Mouse (Mus musculus): ENCODE measurements around the gene Spred3. TPM values are rescaled to one million over a fixed set of nuclear protein-coding genes. Genes with fewer than 3 reads are reported as not detected.
"Not testable (repeated sequence)": the region's sequence is repeated elsewhere in the genome, so short reads cannot be mapped to it uniquely, and the experiment has no call there.

Spred3 gene
- polyA plus RNA-seq, 1 experiment from 2014 or later = 0.21 TPM

DNA sequence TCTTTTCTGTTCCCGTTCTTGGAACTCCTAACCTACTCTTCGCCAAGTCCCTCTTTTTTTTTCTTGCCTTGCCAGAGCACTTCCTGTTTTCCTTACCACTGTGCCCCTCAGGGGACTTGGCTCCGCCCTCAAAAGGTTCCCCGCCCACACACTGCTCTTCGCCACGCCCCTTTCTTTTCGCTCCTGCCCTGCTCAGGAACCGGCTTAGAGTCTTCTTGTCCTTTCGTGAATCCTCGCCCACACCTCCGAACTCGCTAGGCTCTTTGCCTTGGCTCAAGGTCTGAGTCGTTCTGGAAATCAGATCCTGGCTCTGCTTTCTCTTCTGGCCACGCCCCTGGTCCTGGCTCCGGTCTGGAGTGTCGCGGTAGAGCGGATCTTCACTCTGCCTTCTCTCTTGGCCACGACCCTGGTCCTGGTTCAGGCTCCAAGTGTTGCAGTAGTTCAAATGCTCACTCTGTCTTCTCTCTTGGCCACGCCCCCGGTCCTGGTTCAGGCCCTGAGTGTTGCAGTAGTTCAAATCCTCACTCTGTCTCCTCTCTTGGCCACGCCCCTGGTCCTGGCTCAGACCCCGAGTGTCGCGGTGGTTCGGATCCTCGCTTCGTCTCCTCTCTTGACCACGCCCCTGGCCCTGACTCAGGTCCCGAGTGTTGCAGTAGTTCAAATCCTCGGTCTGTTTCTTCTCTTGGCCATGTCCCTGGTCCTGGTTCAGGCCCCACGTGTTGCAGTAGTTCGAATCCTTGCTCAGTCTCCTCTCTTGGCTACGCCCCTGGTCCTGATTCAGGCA is 41.4 kb upstream of the Spred3 start:
- Histone ChIP-seq H3K4me2 (ENCODE audit: low read depth, low read length) (peak overlapping the region; percentile 61), H3K9me3 (ENCODE audit: low read length) (peaks cover 8% of the 10 kb centered on the region), H3K4me3 (ENCODE audit: low read depth, low read length) (peak overlapping the region; percentile 34), H3K9ac (replicated peaks) (no peak overlapping the region), H3K27ac (ENCODE audit: low read depth) (peak overlapping the region; percentile 74), H3K27me3 (ENCODE audit: insufficient read depth, low read length) (no peaks in the 10 kb centered on the region), H3K36me3 (replicated peaks; ENCODE audit: insufficient read depth, low read length) (no peaks in the 10 kb centered on the region), H3K4me1 (ENCODE audit: insufficient read depth) (peaks cover 4% of the 10 kb centered on the region; the same call in 1 of the 2 replicates)
- 5% methylated on average over 34 of the region's 34 CpGs for WGBS (ENCODE audit: insufficient replicate concordance)
- peak; percentile 84 for DNase-seq
- no peak for TF ChIP-seq CTCF (IDR thresholded peaks at IDR 0.05; ENCODE audit: low read depth)
- ATAC-seq = peak; percentile 87

DNA sequence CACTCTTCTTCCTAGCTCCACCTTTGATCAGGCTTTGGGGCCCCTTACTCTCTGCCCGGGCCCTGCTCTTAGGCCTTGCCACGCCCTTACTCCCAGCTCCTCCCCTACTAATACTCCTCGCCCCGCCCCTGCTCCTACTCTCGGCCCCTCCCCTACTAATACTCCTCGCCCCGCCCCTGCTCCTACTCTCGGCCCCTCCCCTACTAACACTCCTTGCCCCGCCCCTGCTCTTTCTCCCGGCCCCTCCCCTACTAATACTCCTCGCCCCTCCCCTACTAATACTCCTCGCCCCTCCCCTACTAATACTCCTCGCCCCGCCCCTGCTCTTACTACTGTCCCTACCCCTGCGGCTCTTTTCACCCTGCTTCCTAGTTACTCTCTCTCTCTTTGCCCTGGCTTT is 40.8 kb upstream of the Spred3 start:
- DNase-seq = peak; percentile 53
- not testable (repeated sequence) for H3K27me3 ChIP-seq (ENCODE audit: insufficient read depth, low read length); H3K9ac ChIP-seq (replicated peaks); H3K9me3 ChIP-seq (ENCODE audit: low read length); H3K4me1 ChIP-seq (ENCODE audit: insufficient read depth); H3K36me3 ChIP-seq (replicated peaks; ENCODE audit: insufficient read depth, low read length)
- Histone ChIP-seq H3K27ac (ENCODE audit: low read depth) (peak overlapping the region; percentile 74), H3K4me2 (ENCODE audit: low read depth, low read length) (peak overlapping the region; percentile 61), H3K4me3 (ENCODE audit: low read depth, low read length) (peak overlapping the region; percentile 34; the same call in 1 of the 2 replicates)
- peak; percentile 75 for ATAC-seq
- 17% methylated on average over 13 of the region's 15 CpGs for WGBS (ENCODE audit: insufficient replicate concordance)

DNA sequence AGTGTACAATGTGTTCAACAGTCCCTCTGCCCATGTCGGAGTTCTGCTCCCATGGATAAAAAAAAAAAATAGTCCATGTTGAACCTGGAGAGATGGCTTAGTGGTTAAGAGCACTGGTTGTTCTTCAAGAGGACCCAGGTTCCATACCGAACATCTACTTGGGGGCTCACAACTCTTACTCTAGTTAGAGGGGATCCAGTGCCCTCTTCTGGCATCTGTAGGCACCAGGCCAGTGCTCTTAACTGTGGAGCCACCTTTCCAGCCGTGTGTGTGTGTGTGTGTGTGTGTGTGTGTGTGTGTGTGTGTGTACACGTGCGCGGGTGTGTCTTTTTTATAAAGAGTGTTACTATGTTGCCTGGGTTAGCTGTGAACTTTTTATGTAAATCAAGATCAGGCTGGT is 32.4 kb upstream of the Spred3 start:
- Histone ChIP-seq H3K36me3 (replicated peaks; ENCODE audit: insufficient read depth, low read length) (no peaks in the 10 kb centered on the region), H3K9ac (replicated peaks) (no peak overlapping the region), H3K27me3 (ENCODE audit: insufficient read depth, low read length) (no peaks in the 10 kb centered on the region), H3K9me3 (ENCODE audit: low read length) (no peaks in the 10 kb centered on the region), H3K4me3 (ENCODE audit: low read depth, low read length) (no peak overlapping the region), H3K27ac (ENCODE audit: low read depth) (no peak overlapping the region), H3K4me2 (ENCODE audit: low read depth, low read length) (no peak overlapping the region), H3K4me1 (ENCODE audit: insufficient read depth) (no peaks in the 10 kb centered on the region)
- WGBS (ENCODE audit: insufficient replicate concordance) = 67% methylated on average over 6 of the region's 6 CpGs
- DNase-seq (no peak), ATAC-seq (no peak)
- 0 out of 2 replicates have a peak, but pooled peaks have one; percentile 7 for TF ChIP-seq CTCF (IDR thresholded peaks at IDR 0.05; ENCODE audit: low read depth)
- TF ChIP-seq EP300 (IDR thresholded peaks at IDR 0.05; ENCODE audit: low read depth) = no peak

DNA sequence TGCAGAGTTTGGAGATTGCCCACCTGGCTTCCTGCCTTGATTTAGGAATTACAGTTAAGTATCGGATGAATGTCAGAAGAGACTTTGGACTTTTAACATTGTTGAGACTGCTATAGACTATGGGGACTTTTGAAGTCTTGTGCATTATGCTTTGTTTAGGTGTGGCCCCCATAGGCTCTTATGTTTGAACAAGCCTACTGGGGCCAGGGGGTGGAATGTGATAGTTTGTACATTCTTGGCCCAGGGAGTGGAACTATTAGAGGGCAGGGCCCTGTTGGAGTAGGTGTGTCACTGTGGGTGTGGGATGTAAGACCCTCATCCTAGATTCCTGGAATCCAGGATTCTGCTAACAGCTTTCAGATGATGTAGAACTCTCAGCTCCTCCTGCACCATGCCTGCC is 24.0 kb upstream of the Spred3 start:
- not testable (repeated sequence) for H3K4me2 ChIP-seq (ENCODE audit: low read depth, low read length); H3K36me3 ChIP-seq (replicated peaks; ENCODE audit: insufficient read depth, low read length); H3K9ac ChIP-seq (replicated peaks); ATAC-seq; H3K27ac ChIP-seq (ENCODE audit: low read depth); H3K4me1 ChIP-seq (ENCODE audit: insufficient read depth); H3K27me3 ChIP-seq (ENCODE audit: insufficient read depth, low read length); H3K9me3 ChIP-seq (ENCODE audit: low read length); H3K4me3 ChIP-seq (ENCODE audit: low read depth, low read length); DNase-seq
- 77% methylated on average over 1 of the region's 1 CpGs for WGBS (ENCODE audit: insufficient replicate concordance)

DNA sequence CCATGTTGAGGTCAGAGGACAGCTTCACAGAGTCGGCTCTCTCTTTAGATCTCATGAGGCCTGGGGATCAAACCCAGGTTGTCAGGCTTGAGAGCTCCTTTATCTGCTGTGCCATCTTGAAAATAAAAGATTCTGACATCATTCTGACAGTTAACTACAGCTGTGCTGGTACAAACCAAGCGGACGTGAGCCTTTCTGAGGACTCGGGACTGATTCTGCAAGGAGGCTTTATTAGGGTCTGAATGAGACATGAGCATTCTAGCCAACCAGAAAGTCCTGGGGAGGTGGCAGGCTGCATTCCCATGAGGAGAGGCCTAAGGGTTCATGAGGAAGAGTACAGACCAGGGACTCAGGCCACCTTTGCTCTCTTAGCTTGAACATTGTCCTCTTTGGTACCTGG is 11.1 kb upstream of the Spred3 start:
- H3K4me1 ChIP-seq (ENCODE audit: insufficient read depth) = peaks cover 16% of the 10 kb centered on the region
- 62% methylated on average over 4 of the region's 4 CpGs for WGBS (ENCODE audit: insufficient replicate concordance)
- not testable (repeated sequence) for H3K4me3 ChIP-seq (ENCODE audit: low read depth, low read length); H3K4me2 ChIP-seq (ENCODE audit: low read depth, low read length); H3K27me3 ChIP-seq (ENCODE audit: insufficient read depth, low read length); DNase-seq; H3K9ac ChIP-seq (replicated peaks); H3K9me3 ChIP-seq (ENCODE audit: low read length); H3K27ac ChIP-seq (ENCODE audit: low read depth); ATAC-seq; H3K36me3 ChIP-seq (replicated peaks; ENCODE audit: insufficient read depth, low read length)

DNA sequence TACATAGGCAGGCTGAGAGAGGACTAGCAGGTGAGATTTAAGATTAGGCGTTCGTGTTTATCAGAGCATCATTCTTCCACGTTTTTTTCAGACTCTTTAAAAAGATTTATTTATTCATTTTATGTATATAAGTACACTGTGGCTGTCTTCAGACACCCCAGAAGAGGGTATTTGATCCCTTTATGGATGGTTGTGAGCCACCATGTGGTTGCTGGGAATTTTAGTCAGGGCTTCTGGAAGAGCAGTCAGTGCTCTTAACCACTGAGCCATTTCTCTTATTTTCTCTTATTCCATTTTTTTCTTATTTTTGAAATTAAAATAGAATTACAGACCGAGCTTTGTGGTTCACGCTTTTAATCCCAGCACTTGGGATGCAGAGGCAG is 10.6 kb upstream of the Spred3 start:
- H3K27me3 ChIP-seq (ENCODE audit: insufficient read depth, low read length) = no peaks in the 10 kb centered on the region
- peak overlapping the region; percentile 95 for H3K4me2 ChIP-seq (ENCODE audit: low read depth, low read length)
- H3K9ac ChIP-seq (replicated peaks) = no peak overlapping the region
- ATAC-seq (no peak), DNase-seq (no peak)
- H3K4me3 ChIP-seq (ENCODE audit: low read depth, low read length) = peak overlapping the region; percentile 88
- H3K9me3 ChIP-seq (ENCODE audit: low read length) = no peaks in the 10 kb centered on the region
- peak overlapping the region; percentile 32; the same call in 1 of the 2 replicates for H3K27ac ChIP-seq (ENCODE audit: low read depth)
- TF ChIP-seq EP300 (IDR thresholded peaks at IDR 0.05; ENCODE audit: low read depth) = no peak
- TF ChIP-seq CTCF (IDR thresholded peaks at IDR 0.05; ENCODE audit: low read depth) = no peak
- WGBS (ENCODE audit: insufficient replicate concordance) = 38% methylated on average over 5 of the region's 5 CpGs
- peaks cover 14% of the 10 kb centered on the region for H3K36me3 ChIP-seq (replicated peaks; ENCODE audit: insufficient read depth, low read length)
- peaks cover 16% of the 10 kb centered on the region for H3K4me1 ChIP-seq (ENCODE audit: insufficient read depth)
